Mouse (Mus musculus): ENCODE measurements around the gene Gm4631. TPM values are rescaled to one million over a fixed set of nuclear protein-coding genes. Genes with fewer than 3 reads are reported as not detected.

The Gm4631 gene
- polyA plus RNA-seq (2014; fragmentation: Illumina TruSeq; extraction: RNeasy Lipid Tissue Mini Kit (QIAGEN cat#74804); ENCODE audit: low read depth, low replicate concordance) = 76.5 TPM

GRCm38 (mm10) chr2:175338097-175338496 lies at the start of gene Gm4631:
Gm4631 (minus strand) TSS chr2:175338197.

DNA sequence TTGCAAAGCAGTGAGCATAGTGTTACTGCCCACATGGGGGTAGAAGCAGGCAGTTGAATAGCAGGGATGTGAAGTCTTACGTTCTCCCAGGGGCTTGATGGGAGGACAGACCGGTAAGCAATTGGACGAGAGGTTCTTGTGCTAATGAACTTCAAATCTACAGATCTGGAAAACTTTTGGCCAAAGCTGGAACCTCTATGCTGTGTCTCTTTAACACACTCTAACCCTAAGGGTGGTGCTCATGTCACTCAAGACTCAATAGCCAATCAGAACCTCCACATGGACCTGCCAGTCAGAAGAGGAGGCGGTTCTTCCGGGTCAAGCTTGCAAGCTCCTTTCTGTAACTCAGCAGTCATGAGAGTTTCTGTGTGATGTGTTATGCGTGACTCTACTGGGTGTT lies 34.1 kb upstream of the Gm4631 start, which contains the start of gene Zfp968:
Gene Zfp968, plus strand, starts transcription at position 301 of the 400 bp plus-strand sequence.

DNA sequence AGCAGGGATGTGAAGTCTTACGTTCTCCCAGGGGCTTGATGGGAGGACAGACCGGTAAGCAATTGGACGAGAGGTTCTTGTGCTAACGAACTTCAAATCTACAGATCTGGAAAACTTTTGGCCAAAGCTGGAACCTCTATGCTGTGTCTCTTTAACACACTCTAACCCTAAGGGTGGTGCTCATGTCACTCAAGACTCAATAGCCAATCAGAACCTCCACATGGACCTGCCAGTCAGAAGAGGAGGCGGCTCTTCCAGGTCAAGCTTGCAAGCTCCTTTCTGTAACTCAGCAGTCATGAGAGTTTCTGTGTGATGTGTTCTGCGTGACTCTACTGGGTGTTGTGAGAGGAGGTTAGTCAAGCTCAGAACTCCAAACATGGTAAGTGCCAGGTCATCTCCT lies 63.2 kb downstream of the Gm4631 start, which contains the start of gene Gm14440:
Gene Gm14440, plus strand, starts transcription at position 301 of the 400 bp plus-strand sequence.

Other genes with a start within 250 kb of the Gm4631 start
- 42.8 TPM for gene Gm14399, start 196.2 kb downstream of the Gm4631 start, polyA plus RNA-seq (2014; fragmentation: Illumina TruSeq; extraction: RNeasy Lipid Tissue Mini Kit (QIAGEN cat#74804); ENCODE audit: low read depth, low replicate concordance)
- gene Gm14443, start 162.3 kb downstream of the Gm4631 start, polyA plus RNA-seq (2014; fragmentation: Illumina TruSeq; extraction: RNeasy Lipid Tissue Mini Kit (QIAGEN cat#74804); ENCODE audit: low read depth, low replicate concordance) = 2.2 TPM
- 27.7 TPM for gene Gm14391, start 131.3 kb downstream of the Gm4631 start, polyA plus RNA-seq (2014; fragmentation: Illumina TruSeq; extraction: RNeasy Lipid Tissue Mini Kit (QIAGEN cat#74804); ENCODE audit: low read depth, low replicate concordance)
- 27.7 TPM for gene Gm14440, start 63.1 kb downstream of the Gm4631 start, polyA plus RNA-seq (2014; fragmentation: Illumina TruSeq; extraction: RNeasy Lipid Tissue Mini Kit (QIAGEN cat#74804); ENCODE audit: low read depth, low replicate concordance)
- 20.4 TPM for gene Zfp968, start 34.2 kb upstream of the Gm4631 start, polyA plus RNA-seq (2014; fragmentation: Illumina TruSeq; extraction: RNeasy Lipid Tissue Mini Kit (QIAGEN cat#74804); ENCODE audit: low read depth, low replicate concordance)
- 38.7 TPM for gene Gm4724, start 97.6 kb upstream of the Gm4631 start, polyA plus RNA-seq (2014; fragmentation: Illumina TruSeq; extraction: RNeasy Lipid Tissue Mini Kit (QIAGEN cat#74804); ENCODE audit: low read depth, low replicate concordance)
- 24.5 TPM for gene Zfp965, start 131.8 kb upstream of the Gm4631 start, polyA plus RNA-seq (2014; fragmentation: Illumina TruSeq; extraction: RNeasy Lipid Tissue Mini Kit (QIAGEN cat#74804); ENCODE audit: low read depth, low replicate concordance)